Mouse (Mus musculus) left cerebral cortex, postnatal 10 days (tissue): ENCODE results near the gene Faim. TPM values are rescaled to one million over a fixed set of nuclear protein-coding genes. Genes with fewer than 3 reads are reported as not detected.

Experiments
- DNase-seq, 2 experiments: peaks; one replicate each; pipeline ENCODE4 v3.0.0; 2021 to 2022; ENCODE audit warnings: low spot score in 2 of 2, mixed read lengths in 1 of 2; ENCODE audit errors: extremely low spot score in 1 of 2
- intact Hi-C: fragments of 180-260 bp; cut with DNase I; formaldehyde crosslinking; loops from one replicate; pipeline ENCODE4 v1.15.1; 2025
- total RNA-seq, 2 experiments: library from RNA; stranded (reverse); gene quantifications; 2 replicates each; pipeline ENCODE4 v1.2.3; 2021

Faim gene
- total RNA-seq, 2 experiments from 2014 or later: 34.1 to 34.3 TPM

DNA sequence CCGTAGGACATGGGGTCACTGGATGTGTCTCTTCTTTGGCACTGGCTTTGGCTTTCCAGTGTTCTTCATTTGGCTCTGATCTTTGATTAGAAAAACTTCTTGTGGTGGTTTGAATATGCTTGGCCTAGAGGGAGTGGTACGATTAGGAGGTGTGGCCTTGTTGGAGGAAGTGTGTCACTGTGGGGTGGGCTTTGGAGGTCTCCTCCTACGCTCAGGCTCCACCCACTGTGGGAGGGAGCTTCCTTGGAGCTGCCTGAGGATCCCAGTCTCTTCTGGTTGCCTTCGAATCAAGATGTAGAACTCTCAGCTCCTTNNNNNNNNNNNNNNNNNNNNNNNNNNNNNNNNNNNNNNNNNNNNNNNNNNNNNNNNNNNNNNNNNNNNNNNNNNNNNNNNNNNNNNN is 35.6 kb downstream of the Faim start:
- no peak for DNase-seq
- intact Hi-C loops: no loop called here

DNA sequence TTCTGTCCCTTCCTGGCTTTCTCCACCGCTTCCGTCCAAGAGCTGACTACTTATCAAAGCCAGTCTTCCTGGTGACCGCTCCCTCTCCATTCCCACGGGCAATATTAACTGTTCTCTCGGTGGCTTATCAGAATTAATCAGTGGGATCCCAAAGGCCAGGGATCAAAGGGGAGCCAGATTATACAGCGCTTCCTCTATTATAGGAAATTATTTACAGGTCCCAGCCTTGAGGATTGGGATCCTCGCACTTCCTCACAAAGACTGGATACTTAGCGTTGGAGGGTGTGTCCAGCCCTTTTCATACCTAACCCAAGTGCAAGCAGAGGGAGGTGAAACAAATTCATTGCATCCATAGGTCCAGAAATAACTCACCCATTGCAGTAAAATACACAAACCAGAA is 45.9 kb downstream of the Faim start:
- intact Hi-C loops: no loop called here

DNA sequence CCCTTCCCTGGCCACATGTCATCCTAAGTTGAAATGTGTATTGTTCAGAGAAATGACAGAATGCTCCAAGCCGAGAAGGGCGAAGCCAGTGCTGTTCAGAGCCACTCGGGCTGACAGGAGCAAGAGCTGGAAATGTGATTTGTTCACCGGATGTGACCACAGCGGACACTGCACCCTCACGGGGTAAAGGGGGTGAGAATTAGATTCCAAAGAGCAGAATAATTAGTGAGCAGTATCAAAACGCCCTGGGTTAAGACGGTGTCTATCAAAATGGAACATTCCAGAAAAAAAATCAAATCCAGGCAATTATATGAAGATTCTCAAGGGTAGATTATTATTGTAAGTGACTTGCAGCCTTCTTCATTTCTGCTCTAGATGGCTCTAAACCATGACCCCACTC is 47.9 kb downstream of the Faim start:
- intact Hi-C loops: no loop called here
- DNase-seq: no peak

More for the DNA sequence above, 45.9 kb downstream of the Faim start:
- no peak for DNase-seq

DNA sequence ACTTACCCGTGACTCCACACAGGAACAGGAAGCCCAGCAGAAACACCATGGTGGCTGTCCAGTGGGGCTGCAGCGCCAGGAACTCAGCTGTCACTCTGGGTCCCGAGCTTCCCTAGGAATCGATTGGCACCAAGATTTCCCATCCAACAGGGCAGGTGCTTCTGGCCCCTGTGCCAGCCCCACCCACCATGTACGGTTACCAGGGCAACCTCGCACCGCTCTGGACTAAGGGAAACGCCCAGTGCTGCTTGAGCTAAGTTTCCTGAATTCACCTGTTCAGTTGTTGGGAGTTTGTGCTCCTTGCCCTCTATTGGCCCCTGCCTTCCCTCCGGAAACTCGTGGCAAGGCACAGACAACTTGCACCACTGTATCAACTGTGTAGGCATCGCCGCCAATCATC is 49.4 kb downstream of the Faim start, which contains the start of gene Gm1123:
Gene Gm1123, minus strand, starts transcription at position 141 of the 400 bp plus-strand sequence.
- intact Hi-C loops: no loop called here
- DNase-seq: no peak

DNA sequence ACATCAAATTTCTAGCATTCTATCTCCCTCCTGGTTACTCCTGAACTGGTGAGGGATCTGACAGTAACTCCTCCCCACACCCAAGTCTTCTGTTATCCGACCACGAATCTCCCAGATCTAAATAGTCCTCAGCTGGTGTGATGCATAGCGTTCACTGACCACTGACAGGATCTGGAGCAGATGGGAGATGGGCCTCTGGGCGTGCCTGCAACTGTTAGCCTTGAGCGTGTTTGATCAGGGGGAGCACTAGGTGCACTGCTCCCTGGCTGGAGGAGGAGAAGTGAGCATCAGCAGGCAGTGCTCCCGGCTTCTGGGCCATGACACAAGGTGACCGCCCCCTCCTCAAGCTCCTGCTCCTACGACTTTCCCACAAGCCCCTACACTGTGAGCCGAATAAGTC is 55.8 kb downstream of the Faim start:
- intact Hi-C loops: no loop called here
- no peak for DNase-seq

DNA sequence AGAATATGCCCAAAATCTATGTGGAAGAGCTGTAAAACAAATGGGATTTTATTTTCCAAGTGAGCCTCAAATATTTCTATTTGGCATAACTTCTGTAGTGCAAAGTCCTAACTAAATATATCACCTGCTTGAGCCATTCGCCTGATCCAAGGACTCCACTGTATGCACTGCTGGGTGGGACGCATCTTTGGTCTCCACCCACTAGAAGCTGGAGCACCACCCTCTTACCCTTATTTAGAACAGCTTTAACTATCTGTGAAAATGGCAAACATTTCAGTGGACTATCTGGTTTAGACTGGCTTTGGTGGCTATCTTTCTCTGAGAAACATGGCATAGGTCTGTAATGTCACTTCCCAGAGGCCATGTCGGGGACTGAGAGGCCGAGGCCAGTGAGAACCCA is 56.5 kb downstream of the Faim start:
- DNase-seq: no peak
- intact Hi-C loops: no loop called here

DNA sequence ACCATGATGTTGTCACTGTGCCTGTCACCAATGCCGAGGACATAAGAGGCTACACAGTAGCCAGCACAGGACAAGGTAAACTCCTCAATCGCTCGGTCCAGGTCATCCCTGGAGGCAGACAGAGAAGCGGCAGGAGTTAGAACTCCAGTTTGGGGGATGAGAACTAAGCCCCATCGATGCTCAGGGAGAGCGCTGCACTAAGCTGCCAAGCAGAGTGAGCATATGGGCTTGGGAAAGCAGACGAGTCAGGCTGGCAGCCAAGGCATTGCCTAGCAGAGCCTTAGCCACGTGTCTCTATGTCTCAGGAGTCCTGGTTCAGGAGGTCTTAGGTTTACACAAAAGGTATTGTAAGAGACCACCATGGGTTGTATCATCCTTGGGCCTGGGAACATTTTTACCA is 58.6 kb downstream of the Faim start:
- intact Hi-C loops: no loop called here
- peak in 1 of 2 experiments; percentile 27 for DNase-seq

DNA sequence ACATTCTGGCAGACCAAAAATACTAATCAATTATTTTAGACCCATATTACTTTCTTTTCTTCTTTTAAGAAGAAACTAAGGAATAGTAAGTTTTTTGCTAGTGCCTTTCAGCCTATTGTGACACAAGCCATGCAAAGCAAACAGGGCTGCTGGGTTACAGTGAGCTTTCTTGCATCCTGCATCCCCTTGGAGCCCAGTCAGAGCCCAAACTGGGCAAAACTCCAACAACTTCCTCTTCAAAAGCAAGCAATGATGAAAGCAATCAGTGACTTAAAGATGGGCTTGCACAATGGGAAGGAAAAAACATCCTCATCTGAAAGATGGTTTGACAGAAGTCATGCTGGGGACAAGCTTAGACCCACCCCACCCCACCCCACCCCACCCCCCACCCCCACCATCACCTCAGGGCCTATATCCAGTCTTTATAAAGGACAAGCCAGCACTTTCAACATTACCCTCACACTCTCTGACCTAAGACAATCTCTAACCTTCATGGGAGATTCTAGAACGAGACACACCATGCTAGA is 62.6 kb downstream of the Faim start:
- peak in 1 of 2 experiments; percentile 77 for DNase-seq
- intact Hi-C loops: no loop called here

DNA sequence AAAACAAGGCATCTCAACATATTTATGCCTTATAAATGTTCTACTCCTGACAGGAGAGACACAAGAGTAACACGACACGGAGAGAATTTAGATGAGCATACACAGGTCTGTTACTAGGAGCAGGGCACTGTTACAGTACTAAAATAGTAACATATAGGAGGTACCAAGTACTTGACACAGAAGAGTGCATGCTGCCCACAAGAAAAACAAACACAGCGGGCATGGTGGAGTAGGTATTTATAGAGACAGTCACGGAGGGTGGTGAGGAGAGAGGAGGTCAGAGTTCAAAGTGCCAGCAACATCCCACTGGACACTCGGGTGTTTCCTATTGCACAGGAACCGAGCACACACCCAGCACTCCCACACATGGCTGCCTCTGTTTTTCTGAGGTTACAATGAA is 63.6 kb downstream of the Faim start:
- intact Hi-C loops: no loop called here
- DNase-seq: no peak

Other genes with a start within 250 kb of the Faim start
- not detected for gene Prr23a1, start 143.9 kb upstream of the Faim start, total RNA-seq
- gene Prr23a2, start 129.9 kb upstream of the Faim start, total RNA-seq: not detected
- not detected for gene Prr23a3, start 121.6 kb upstream of the Faim start, total RNA-seq
- gene 7420426K07Rik, start 83.3 kb upstream of the Faim start, total RNA-seq: not detected
- 1 to 10 TPM in 1 of 2 experiments, under 1 TPM in 1; 0.79 to 1.1 TPM for gene Foxl2, start 31.1 kb upstream of the Faim start, total RNA-seq
- under 1 TPM in 1 of 2 experiments, not detected in 1; 0.30 TPM for gene Gm1123, start 49.3 kb downstream of the Faim start, total RNA-seq
- gene Pik3cb, start 154.2 kb downstream of the Faim start, total RNA-seq: 10 to 100 TPM; 18.8 to 19.0 TPM